Mouse (Mus musculus) embryonic facial prominence, embryonic 14.5 days (tissue): ENCODE data around the gene Rsph3b. TPM values are rescaled to one million over a fixed set of nuclear protein-coding genes. Genes with fewer than 3 reads are reported as not detected.

Source experiments
- ATAC-seq: fragments of 200-750 bp; cut with Nextera tagmentation; 2 replicates; pipeline ENCODE4 v1.8.0; 2017; ENCODE audit warnings: low read depth, moderate number of reproducible peaks, moderate TSS enrichment
- DNase-seq: peaks from one replicate; pipeline ENCODE4 v3.0.0-alpha.2; 2015; ENCODE audit warnings: low spot score
- H3K27ac ChIP-seq: fragments of 300-500 bp; sonication (generic); replicated peaks from 2 replicates; pipeline ENCODE4 v1.5.1; 2014; ENCODE audit warnings: low read depth, mild to moderate bottlenecking, low read length, moderate library complexity
- H3K27me3 ChIP-seq: fragments of 300-500 bp; sonication (generic); replicated peaks from 2 replicates; pipeline ENCODE4 v1.6.1; 2014; ENCODE audit warnings: low read length; ENCODE audit not compliant: control insufficient read depth, insufficient read depth
- H3K36me3 ChIP-seq: fragments of 300-500 bp; sonication (generic); 2 replicates; pipeline ENCODE4 v1.6.1; 2014; ENCODE audit warnings: low read length, mixed read lengths; ENCODE audit not compliant: control insufficient read depth, insufficient read depth
- H3K4me1 ChIP-seq: fragments of 300-500 bp; sonication (generic); 2 replicates; pipeline ENCODE4 v1.6.1; 2014; ENCODE audit warnings: antibody characterized with exemption, low read length; ENCODE audit not compliant: control insufficient read depth, insufficient read depth
- H3K4me2 ChIP-seq: fragments of 300-500 bp; sonication (generic); 2 replicates; pipeline ENCODE4 v1.6.1; 2014; ENCODE audit warnings: low read depth, mild to moderate bottlenecking, low read length, moderate library complexity, mixed read lengths
- H3K4me3 ChIP-seq: fragments of 300-500 bp; sonication (generic); 2 replicates; pipeline ENCODE4 v1.5.1; 2014; ENCODE audit warnings: low read depth, mild to moderate bottlenecking, low read length
- H3K9ac ChIP-seq: fragments of 300-500 bp; sonication (generic); 2 replicates; pipeline ENCODE4 v1.6.1; 2014; ENCODE audit warnings: low read depth, mild to moderate bottlenecking, low read length, moderate library complexity, mixed read lengths
- H3K9me3 ChIP-seq: fragments of 300-500 bp; sonication (generic); 2 replicates; pipeline ENCODE4 v1.6.1; 2016; ENCODE audit warnings: low read length; ENCODE audit not compliant: control insufficient read depth
- whole genome bisulfite sequencing: fragments of 180-500 bp; shearing (Covaris S2); extraction: QIAGEN DNeasy Blood & Tissue Kit; methylation state at CpG from one replicate; pipeline ENCODE4 v1.1.7; 2014; 5-methylcytosine and 5-hydroxymethylcytosine counted together
- polyA plus RNA-seq: library from polyadenylated mRNA; unstranded; fragments of >200 nt; fragmentation: Nextera tagmentation; extraction: Ambion mirVana; gene quantifications from 2 replicates; pipeline ENCODE4 v1.2.1, GENCODE M21; 2014

Gene Rsph3b
- polyA plus RNA-seq, 1 experiment from 2014 or later = 43.2 TPM

DNA sequence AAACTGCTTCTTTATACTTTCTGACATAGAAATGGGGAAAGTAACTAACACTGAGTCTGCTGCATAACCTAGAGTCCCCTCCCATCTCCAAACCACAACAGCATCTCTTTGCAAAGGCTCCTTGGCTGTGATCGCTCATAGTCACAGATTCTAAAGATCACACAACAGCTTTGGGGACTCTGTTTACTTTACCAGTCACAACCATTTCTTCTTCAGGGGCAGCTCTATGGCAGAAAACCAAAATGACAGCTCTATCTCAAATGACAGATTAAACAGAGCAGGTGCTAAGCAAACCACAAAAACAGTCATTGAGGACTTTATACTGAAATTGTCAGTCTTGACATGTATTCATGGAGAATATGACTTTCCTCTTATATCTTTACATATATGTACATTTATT is 62.0 kb downstream of the Rsph3b start:
- no peak overlapping the region for H3K4me2 ChIP-seq
- H3K27me3 ChIP-seq = no peaks in the 10 kb centered on the region
- WGBS = 76% methylated on average over 1 of the region's 1 CpGs
- no peak overlapping the region for H3K27ac ChIP-seq
- no peak overlapping the region for H3K4me3 ChIP-seq
- H3K9me3 ChIP-seq = no peaks in the 10 kb centered on the region
- no peaks in the 10 kb centered on the region for H3K36me3 ChIP-seq
- DNase-seq = no peak
- no peaks in the 10 kb centered on the region for H3K4me1 ChIP-seq
- no peak for ATAC-seq
- H3K9ac ChIP-seq = no peak overlapping the region

DNA sequence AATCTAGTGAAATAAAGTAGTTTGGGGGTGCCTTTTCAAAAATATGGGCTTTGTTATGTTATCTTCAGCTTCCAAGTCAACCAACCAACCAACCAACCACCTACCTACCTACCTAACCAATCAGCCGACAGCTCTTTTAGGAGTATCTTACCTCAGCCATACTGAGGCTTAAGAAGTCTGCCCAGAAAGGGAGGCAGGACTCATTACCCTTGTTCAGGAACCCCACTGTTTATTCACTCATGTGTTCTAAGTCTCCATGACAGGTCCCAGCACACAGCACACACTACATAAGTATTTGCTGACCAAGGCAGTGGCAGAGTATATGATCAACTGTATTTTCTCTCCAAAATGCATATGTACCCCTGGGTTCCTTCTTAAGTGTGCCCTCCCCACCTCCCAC is 64.0 kb downstream of the Rsph3b start:
- Histone ChIP-seq H3K27ac (no peak overlapping the region), H3K9me3 (no peaks in the 10 kb centered on the region)

DNA sequence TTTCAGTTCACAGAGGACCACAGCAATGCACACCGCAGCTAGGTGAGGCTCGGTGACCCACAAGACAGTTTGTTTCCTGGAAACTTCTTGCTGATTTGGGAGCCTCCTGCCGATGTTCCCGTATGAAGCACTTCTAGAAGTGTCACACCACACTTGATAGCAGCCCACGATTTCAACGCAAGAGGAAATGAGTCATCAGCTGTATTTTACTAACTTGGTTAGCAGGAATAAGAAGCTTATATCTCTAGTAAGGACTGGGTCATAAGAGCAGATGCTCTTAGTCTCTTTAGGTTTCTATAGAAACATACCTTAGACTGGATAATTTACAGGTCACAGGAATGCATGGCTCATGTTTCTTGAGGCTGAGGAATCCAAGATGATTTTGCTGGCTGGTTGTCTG is 67.2 kb downstream of the Rsph3b start:
- Histone ChIP-seq H3K9ac (no peak overlapping the region), H3K36me3 (no peaks in the 10 kb centered on the region), H3K27me3 (no peaks in the 10 kb centered on the region), H3K4me1 (no peaks in the 10 kb centered on the region), H3K4me3 (no peak overlapping the region), H3K4me2 (no peak overlapping the region), H3K27ac (no peak overlapping the region), H3K9me3 (no peaks in the 10 kb centered on the region)
- 82% methylated on average over 6 of the region's 6 CpGs for WGBS
- ATAC-seq (no peak), DNase-seq (no peak)

More for the DNA sequence above, 64.0 kb downstream of the Rsph3b start:
- no peaks in the 10 kb centered on the region for H3K36me3 ChIP-seq
- no peak overlapping the region for H3K4me2 ChIP-seq
- ATAC-seq (no peak), DNase-seq (no peak)
- no peak overlapping the region for H3K9ac ChIP-seq
- no peaks in the 10 kb centered on the region for H3K27me3 ChIP-seq
- H3K4me1 ChIP-seq = no peaks in the 10 kb centered on the region
- no peak overlapping the region for H3K4me3 ChIP-seq
- WGBS = 93% methylated on average over 1 of the region's 1 CpGs

- WGBS = 93% methylated on average over 2 of the region's 2 CpGs
Measured at GRCm38 (mm10) chr17:6871421-6871820, 77.1 kb downstream of the Rsph3b start.

GRCm38 (mm10) chr17:6868810-6869209 is 79.7 kb downstream of the Rsph3b start:
- no peaks in the 10 kb centered on the region for H3K4me1 ChIP-seq
- peaks cover 6% of the 10 kb centered on the region; the same call in 1 of the 2 replicates for H3K9me3 ChIP-seq
- H3K27me3 ChIP-seq = no peaks in the 10 kb centered on the region
- H3K36me3 ChIP-seq = no peaks in the 10 kb centered on the region
- H3K9ac ChIP-seq = no peak overlapping the region
- no peak for ATAC-seq
- H3K27ac ChIP-seq = no peak overlapping the region
- no peak for DNase-seq
- no peak overlapping the region for H3K4me3 ChIP-seq
- no peak overlapping the region for H3K4me2 ChIP-seq

More at GRCm38 (mm10) chr17:6871421-6871820, 77.1 kb downstream of the Rsph3b start:
- H3K9ac ChIP-seq = no peak overlapping the region
- H3K4me1 ChIP-seq = no peaks in the 10 kb centered on the region
- no peak overlapping the region for H3K27ac ChIP-seq
- no peak for ATAC-seq
- peaks cover 10% of the 10 kb centered on the region; the same call in 1 of the 2 replicates for H3K9me3 ChIP-seq
- H3K4me2 ChIP-seq = no peak overlapping the region
- no peak for DNase-seq
- H3K36me3 ChIP-seq = no peaks in the 10 kb centered on the region
- no peak overlapping the region for H3K4me3 ChIP-seq
- no peaks in the 10 kb centered on the region for H3K27me3 ChIP-seq

- WGBS = 25% methylated on average over 7 of the region's 7 CpGs
- Histone ChIP-seq H3K4me3 (no peak overlapping the region), H3K9ac (no peak overlapping the region), H3K36me3 (no peaks in the 10 kb centered on the region), H3K4me1 (no peaks in the 10 kb centered on the region), H3K4me2 (no peak overlapping the region), H3K9me3 (no peaks in the 10 kb centered on the region), H3K27ac (no peak overlapping the region), H3K27me3 (no peaks in the 10 kb centered on the region)
- no peak for ATAC-seq
- DNase-seq = no peak
Measured at GRCm38 (mm10) chr17:6867740-6868139, 80.7 kb downstream of the Rsph3b start.

DNA sequence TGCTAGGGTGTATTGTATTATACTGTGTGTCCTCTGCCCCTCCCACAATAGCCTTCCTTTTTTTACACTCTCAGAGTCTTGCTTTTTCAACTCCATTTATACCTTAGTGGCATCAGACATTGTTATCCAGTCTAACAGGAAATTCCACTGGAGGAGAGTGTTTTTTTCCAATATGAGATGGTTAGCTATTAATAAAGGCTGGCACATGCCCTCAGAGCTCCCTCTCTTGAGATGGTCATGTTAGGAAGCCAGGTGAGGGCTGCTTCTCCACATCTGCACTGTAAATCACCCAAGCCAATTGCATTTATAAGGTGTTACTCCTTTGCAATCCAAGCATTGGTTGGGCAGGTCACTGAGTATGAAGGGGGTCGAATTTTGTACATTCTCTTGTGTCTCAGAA is 81.9 kb downstream of the Rsph3b start:
- ATAC-seq (no peak), DNase-seq (no peak)
- no peak overlapping the region for H3K4me3 ChIP-seq
- H3K27me3 ChIP-seq = no peaks in the 10 kb centered on the region
- H3K36me3 ChIP-seq = no peaks in the 10 kb centered on the region
- H3K9me3 ChIP-seq = no peaks in the 10 kb centered on the region
- no peak overlapping the region for H3K9ac ChIP-seq
- H3K4me2 ChIP-seq = no peak overlapping the region
- H3K4me1 ChIP-seq = peaks cover 2% of the 10 kb centered on the region; the same call in 1 of the 2 replicates
- 66% methylated on average over 1 of the region's 1 CpGs for WGBS
- no peak overlapping the region for H3K27ac ChIP-seq

DNA sequence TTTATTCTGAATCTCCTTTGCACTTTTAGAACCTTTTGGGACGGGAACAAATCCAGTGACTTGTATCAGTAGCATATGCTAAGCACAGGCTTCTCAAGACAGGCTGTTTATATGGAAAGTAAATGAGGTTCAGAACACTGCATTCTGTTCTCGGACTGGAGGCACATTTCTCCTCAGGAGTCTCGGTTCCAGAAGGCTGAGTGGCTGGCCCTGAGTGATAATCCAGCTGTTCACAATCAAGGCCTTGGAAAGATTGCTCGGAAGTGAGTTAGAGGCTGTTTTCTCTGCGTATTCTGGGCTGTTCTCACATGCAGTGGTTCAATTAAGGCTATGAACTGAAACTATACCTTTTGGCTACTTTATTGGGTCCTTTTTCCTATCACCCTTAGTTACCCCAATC is 82.9 kb downstream of the Rsph3b start:
- Histone ChIP-seq H3K9me3 (no peaks in the 10 kb centered on the region), H3K9ac (no peak overlapping the region), H3K36me3 (no peaks in the 10 kb centered on the region), H3K27me3 (0 out of 2 replicates have a peak, but pooled peaks cover 5% of the 10 kb centered on the region), H3K4me2 (no peak overlapping the region), H3K27ac (no peak overlapping the region), H3K4me3 (no peak overlapping the region), H3K4me1 (peaks cover 8% of the 10 kb centered on the region; the same call in 1 of the 2 replicates)
- no peak for DNase-seq
- 50% methylated on average over 5 of the region's 5 CpGs for WGBS
- no peak for ATAC-seq

DNA sequence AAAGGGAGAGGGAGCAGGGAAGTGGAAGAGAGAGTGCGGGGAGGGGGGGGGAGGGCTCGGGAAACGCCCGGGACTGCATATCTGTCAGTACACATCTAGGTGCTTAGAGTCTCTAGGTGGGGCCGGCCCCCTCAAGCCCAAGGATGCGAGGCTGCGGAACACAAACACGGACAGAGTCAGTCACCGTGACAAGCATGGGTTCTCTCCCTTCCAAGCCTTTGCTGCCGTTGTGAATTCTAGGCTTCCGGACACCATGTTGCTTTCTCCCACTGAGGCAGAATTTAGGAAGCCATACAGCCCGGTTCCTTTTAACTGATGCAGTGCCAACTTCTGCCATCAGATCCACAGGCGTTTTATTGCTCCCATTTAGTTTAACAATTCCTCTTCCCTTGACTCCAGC is 83.6 kb downstream of the Rsph3b start:
- peaks cover 8% of the 10 kb centered on the region; the same call in 1 of the 2 replicates for H3K4me1 ChIP-seq

More for the DNA sequence above, 83.6 kb downstream of the Rsph3b start:
- no peak for DNase-seq
- Histone ChIP-seq H3K4me3 (no peak overlapping the region), H3K4me2 (0 out of 2 replicates have a peak overlapping the region, but pooled peaks have one; percentile 3), H3K9me3 (no peaks in the 10 kb centered on the region), H3K27me3 (0 out of 2 replicates have a peak, but pooled peaks cover 8% of the 10 kb centered on the region), H3K27ac (no peak overlapping the region), H3K36me3 (no peaks in the 10 kb centered on the region), H3K9ac (no peak overlapping the region)
- ATAC-seq = no peak
- 23% methylated on average over 13 of the region's 13 CpGs for WGBS
